Mouse (Mus musculus) limb, embryonic 12.5 days (tissue): ENCODE measurements around the gene Myo18a. TPM values are rescaled to one million over a fixed set of nuclear protein-coding genes. Genes with fewer than 3 reads are reported as not detected.

Experiments
- ATAC-seq: fragments of 200-750 bp; cut with Nextera tagmentation; 2 replicates; pipeline ENCODE4 v1.8.0; 2017; ENCODE audit warnings: low read depth, moderate TSS enrichment; ENCODE audit not compliant: insufficient number of reproducible peaks, insufficient read depth, low FRiP score, low TSS enrichment
- H3K27ac ChIP-seq: fragments of 300-500 bp; sonication (generic); 2 replicates; pipeline ENCODE4 v1.5.1; 2016; ENCODE audit warnings: mild to moderate bottlenecking, moderate library complexity
- H3K27me3 ChIP-seq: fragments of 300-500 bp; sonication (generic); 2 replicates; pipeline ENCODE4 v1.6.1; 2016; ENCODE audit warnings: mild to moderate bottlenecking, moderate library complexity
- H3K36me3 ChIP-seq: fragments of 300-500 bp; sonication (generic); 2 replicates; pipeline ENCODE4 v1.6.1; 2016; ENCODE audit warnings: mild to moderate bottlenecking, moderate library complexity
- H3K4me1 ChIP-seq: fragments of 300-500 bp; sonication (generic); replicated peaks from 2 replicates; pipeline ENCODE4 v1.6.1; 2016
- H3K4me2 ChIP-seq: fragments of 300-500 bp; sonication (generic); 2 replicates; pipeline ENCODE4 v1.6.1; 2016; ENCODE audit warnings: mild to moderate bottlenecking, moderate library complexity
- H3K4me3 ChIP-seq: fragments of 300-500 bp; sonication (generic); replicated peaks from 2 replicates; pipeline ENCODE4 v1.5.1; 2016; ENCODE audit warnings: mild to moderate bottlenecking
- H3K9ac ChIP-seq: fragments of 300-500 bp; sonication (generic); replicated peaks from 2 replicates; pipeline ENCODE4 v1.6.1; 2016; ENCODE audit warnings: mild to moderate bottlenecking, moderate library complexity
- H3K9me3 ChIP-seq: fragments of 300-500 bp; sonication (generic); 2 replicates; pipeline ENCODE4 v1.6.1; 2016; ENCODE audit warnings: mild to moderate bottlenecking, moderate library complexity
- WGBS: fragments of 180-500 bp; shearing (Covaris S2); methylation state at CpG from one replicate; pipeline ENCODE4 v1.1.7; 2016; 5-methylcytosine and 5-hydroxymethylcytosine counted together
- polyA plus RNA-seq: library from polyadenylated mRNA; unstranded; fragments of >200 nt; fragmentation: Nextera tagmentation; extraction: Ambion mirVana; gene quantifications from 2 replicates; pipeline ENCODE4 v1.2.1, GENCODE M21; 2016

Myo18a gene
- polyA plus RNA-seq, 1 experiment from 2014 or later = 31.5 TPM

DNA sequence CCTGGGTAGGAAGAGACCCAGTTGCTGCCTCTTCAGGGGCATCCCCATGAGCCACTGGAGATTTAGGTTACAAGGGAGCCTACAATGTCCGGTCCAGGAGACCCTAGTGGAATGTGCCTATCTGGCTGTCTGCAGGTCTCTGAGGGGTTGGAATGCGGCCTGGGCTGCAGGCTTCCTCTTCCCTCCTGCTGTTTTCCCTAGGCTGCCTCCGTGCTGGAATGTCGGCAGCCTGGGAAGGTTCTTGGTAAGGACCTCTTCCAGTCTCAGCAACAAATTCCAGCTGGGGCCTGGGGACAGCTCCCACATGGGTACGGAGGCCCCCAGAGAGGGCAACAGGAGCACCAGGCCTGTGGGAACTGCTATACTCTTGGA is 22.3 kb downstream of the Myo18a start:
- H3K4me1 ChIP-seq = peaks cover 40% of the 10 kb centered on the region
- H3K9ac ChIP-seq = no peak overlapping the region
- H3K27me3 ChIP-seq = no peaks in the 10 kb centered on the region
- 18% methylated on average over 5 of the region's 5 CpGs for WGBS
- ATAC-seq = no peak
- no peak overlapping the region for H3K4me3 ChIP-seq
- H3K4me2 ChIP-seq = no peak overlapping the region
- no peaks in the 10 kb centered on the region for H3K9me3 ChIP-seq
- peak overlapping the region; percentile 78 for H3K27ac ChIP-seq
- no peaks in the 10 kb centered on the region for H3K36me3 ChIP-seq

DNA sequence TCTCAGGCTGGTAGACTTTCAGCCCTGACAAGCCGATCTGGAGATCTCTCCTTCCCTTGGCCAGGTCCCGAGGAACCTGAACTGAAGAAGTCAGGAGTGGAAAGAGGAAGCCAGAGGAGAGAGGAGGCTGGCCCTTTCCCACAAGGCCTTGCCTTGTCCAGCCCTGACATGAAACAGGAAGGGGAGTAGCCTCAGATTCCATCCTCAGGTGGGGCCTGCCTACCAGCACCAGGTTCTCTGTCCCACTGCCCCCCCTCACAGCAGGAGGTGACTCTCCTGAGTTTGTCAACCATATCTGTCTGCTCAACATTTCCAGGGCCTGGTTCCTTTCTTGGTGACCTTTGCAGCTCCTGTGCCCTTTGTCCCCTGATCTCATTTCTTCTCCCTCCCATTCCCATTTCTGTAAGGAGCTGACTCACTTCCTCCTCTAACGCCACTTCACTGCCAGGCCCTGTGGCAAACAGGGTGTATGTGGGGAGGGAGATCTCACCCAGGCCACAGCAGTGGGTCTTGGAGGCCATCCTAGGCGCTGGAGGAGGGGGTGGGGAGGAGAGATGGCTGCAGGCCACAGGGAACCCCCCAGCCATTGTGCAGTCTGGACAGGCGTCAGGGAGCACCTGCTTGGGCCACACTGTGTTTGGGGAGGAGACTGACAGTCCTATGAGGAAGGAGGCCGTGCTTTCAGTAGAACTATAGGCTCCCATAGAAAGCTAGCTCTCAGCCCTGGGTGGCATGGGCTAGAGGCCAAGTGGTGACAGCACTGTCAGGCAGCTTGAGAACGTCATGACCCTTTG is 22.9 kb downstream of the Myo18a start:
- Histone ChIP-seq H3K4me3 (no peak overlapping the region), H3K9ac (no peak overlapping the region), H3K4me2 (no peak overlapping the region)

DNA sequence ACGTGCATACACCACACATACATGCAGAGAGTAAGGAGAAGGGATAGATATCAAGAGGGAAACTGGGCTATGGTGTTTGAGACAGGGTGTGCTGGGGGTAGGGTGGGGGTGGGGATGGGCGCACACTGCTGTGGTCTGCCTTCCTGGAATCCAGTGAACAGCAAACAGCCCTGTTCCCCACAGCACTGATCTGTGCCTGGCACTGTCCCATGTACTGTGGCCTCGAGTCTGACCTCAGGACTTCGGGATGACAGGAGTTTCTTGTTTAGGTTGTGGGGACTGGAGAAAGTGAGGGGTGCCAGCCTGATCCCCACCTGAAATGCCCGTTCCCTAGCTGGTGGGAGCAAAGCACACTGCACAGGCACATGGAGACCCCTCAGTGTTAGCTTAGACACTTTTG is 24.7 kb downstream of the Myo18a start, which contains the start of gene Gm10277:
Gm10277 (minus strand) TSS at position 41 of the 400 bp plus-strand sequence.
- no peak within 1 kb of the TSS for H3K4me2 ChIP-seq
- no peaks in the 10 kb centered on the region for H3K36me3 ChIP-seq
- H3K4me3 ChIP-seq = no peak within 1 kb of the TSS
- 80% methylated on average over 5 of the region's 5 CpGs for WGBS
- no peaks in the 10 kb centered on the region for H3K9me3 ChIP-seq
- H3K27ac ChIP-seq = no peak within 1 kb of the TSS
- H3K27me3 ChIP-seq = no peaks in the 10 kb centered on the region
- H3K4me1 ChIP-seq = peaks cover 64% of the 10 kb centered on the region
- ATAC-seq = no peak
- no peak within 1 kb of the TSS for H3K9ac ChIP-seq

More for the DNA sequence above, 22.9 kb downstream of the Myo18a start:
- no peaks in the 10 kb centered on the region for H3K27me3 ChIP-seq
- no peaks in the 10 kb centered on the region for H3K36me3 ChIP-seq
- ATAC-seq = no peak
- H3K9me3 ChIP-seq = no peaks in the 10 kb centered on the region
- WGBS = 69% methylated on average over 7 of the region's 7 CpGs
- H3K27ac ChIP-seq = peak overlapping the region; percentile 78
- peaks cover 46% of the 10 kb centered on the region for H3K4me1 ChIP-seq

DNA sequence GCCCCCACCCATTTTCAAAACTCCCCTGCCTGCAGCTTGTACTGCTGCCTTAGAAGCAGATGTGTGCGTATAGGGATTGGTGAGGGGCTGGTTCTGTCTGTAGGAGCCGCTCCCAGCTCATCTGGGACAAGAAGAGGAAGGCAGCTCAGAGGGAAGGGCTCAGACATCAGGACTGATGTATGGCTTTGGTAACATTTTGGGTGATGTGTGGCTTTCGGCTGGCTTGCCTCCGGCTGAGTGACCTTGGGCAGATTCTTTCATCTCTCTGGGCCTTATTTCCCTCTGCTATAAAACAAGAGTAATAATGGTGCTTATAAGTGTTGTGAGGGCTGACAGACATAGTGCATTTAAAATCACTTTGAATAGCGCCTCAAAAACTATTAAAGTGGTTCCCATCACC is 26.5 kb downstream of the Myo18a start:
- ATAC-seq = no peak
- H3K27ac ChIP-seq = no peak overlapping the region
- no peak overlapping the region for H3K4me3 ChIP-seq
- no peaks in the 10 kb centered on the region for H3K9me3 ChIP-seq
- H3K4me1 ChIP-seq = peaks cover 53% of the 10 kb centered on the region
- 79% methylated on average over 5 of the region's 5 CpGs for WGBS
- H3K27me3 ChIP-seq = no peaks in the 10 kb centered on the region
- H3K36me3 ChIP-seq = no peaks in the 10 kb centered on the region
- no peak overlapping the region for H3K4me2 ChIP-seq
- H3K9ac ChIP-seq = no peak overlapping the region

DNA sequence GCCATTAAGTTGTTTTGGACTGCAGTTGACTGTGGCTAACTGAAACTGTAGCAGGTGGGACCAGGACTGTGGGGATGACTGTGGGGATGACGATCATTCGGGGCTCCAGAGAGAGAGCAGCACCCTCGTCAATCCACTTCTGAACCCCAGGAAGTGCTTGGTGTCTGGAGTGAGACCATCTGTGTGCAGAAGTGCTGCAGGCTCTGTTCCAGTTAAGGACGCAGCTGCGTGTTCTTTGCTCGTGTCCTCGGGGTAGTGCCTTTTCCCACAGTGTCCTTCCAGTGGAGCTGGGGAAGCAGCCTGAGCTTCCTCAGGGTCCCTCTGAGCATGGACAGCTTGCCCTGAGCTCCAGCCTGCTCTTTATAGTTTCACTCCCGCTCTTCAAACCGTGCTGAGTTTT is 27.2 kb downstream of the Myo18a start:
- Histone ChIP-seq H3K36me3 (no peaks in the 10 kb centered on the region), H3K4me1 (peaks cover 46% of the 10 kb centered on the region), H3K27me3 (no peaks in the 10 kb centered on the region), H3K4me3 (no peak overlapping the region), H3K9me3 (no peaks in the 10 kb centered on the region), H3K4me2 (0 out of 2 replicates have a peak overlapping the region, but pooled peaks have one; percentile 11), H3K9ac (no peak overlapping the region; the same call in 1 of the 2 replicates), H3K27ac (peak overlapping the region; percentile 92)
- 62% methylated on average over 9 of the region's 9 CpGs for WGBS
- ATAC-seq = no peak

DNA sequence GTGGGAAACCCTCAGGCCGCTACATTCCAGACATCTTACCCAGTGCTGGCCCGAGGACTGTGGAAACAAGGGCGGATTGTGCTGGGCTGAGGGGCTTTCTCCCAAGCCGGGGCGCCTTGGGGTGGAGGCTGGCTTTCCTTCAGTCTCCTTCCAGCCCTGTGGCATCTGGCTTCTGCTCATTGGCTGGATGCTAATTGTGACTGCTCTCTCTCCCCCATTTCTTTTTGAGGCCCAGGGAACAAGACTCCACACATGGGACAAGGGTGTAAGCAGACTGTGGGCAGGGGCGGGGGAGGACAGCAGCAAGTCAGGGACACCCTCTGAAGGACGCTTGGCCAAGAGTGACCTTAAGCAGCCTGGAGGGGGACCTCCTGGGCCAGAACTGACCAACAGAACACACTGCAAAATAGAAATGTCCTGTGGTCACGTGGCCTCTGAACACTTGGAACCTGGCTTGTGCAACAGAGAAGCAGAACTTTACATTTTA is 28.2 kb downstream of the Myo18a start:
- WGBS = 24% methylated on average over 8 of the region's 8 CpGs
- Histone ChIP-seq H3K9me3 (no peaks in the 10 kb centered on the region), H3K27ac (peak overlapping the region; percentile 92), H3K27me3 (no peaks in the 10 kb centered on the region), H3K36me3 (no peaks in the 10 kb centered on the region), H3K9ac (no peak overlapping the region; the same call in 1 of the 2 replicates), H3K4me3 (no peak overlapping the region), H3K4me1 (peaks cover 36% of the 10 kb centered on the region), H3K4me2 (peak overlapping the region; percentile 11; the same call in 1 of the 2 replicates)
- ATAC-seq = peak; percentile 86

DNA sequence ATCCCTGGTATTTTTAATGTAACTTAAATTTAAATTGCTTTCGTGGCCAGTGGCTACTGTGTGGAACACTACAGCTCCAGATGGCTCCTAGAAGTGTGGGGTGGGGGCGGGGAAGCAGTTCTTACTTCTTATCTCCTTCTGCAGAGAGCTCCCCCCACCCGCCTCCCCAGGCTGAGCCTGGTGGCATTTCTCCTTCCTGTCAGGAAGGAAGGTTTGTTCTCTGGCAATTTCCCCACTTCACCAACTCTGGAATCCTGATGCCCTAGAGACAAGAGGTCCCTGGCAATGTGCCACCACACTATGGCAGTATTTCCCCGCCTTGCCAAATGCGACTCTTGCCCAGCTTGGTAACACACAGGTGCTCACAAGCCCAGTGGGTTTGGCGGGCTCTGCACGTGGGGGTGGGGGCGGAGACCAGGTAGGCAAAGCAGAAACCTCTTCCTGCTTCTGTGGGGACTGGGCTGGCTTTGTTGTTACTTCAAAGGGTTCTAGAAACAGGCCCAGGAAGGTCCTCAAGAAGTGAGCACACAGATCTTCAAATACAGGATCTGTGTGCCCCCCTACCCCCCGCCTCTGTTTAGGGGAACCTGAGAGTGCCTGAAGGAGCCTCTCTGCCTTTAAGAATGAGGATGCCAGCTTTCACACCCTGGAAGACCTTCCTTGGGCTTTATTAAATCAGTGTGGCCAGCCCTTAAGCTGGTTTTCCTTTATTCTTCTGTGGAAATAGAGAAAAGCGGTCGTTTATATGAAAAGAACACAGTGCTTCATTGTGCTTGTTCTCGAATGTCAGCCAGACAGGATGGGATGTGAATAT is 28.9 kb downstream of the Myo18a start:
- no peak overlapping the region for H3K4me3 ChIP-seq
- peak overlapping the region; percentile 9; the same call in 1 of the 2 replicates for H3K4me2 ChIP-seq
- H3K9me3 ChIP-seq = no peaks in the 10 kb centered on the region
- peaks cover 34% of the 10 kb centered on the region for H3K4me1 ChIP-seq
- ATAC-seq = no peak
- H3K27me3 ChIP-seq = no peaks in the 10 kb centered on the region
- H3K9ac ChIP-seq = no peak overlapping the region; the same call in 1 of the 2 replicates
- peak overlapping the region; percentile 92 for H3K27ac ChIP-seq
- H3K36me3 ChIP-seq = no peaks in the 10 kb centered on the region
- 57% methylated on average over 12 of the region's 12 CpGs for WGBS

DNA sequence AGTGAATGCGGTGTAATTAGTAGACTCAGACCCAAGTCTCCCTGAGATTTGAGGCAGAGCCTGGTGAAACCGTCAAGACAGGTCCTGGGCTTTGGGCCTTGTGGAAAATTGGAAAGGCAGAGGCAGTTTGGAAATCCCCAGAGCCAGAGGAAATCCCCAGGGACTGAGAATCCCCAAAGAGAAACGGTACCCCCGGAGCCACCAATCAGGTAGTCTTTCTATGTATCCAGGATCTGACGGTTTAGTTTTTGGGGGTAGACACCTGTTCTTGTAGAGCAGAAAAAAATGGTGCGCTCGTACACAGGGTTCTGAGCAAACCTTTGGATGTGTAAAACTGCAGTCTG is 29.5 kb downstream of the Myo18a start:
- no peaks in the 10 kb centered on the region for H3K36me3 ChIP-seq
- H3K9ac ChIP-seq = no peak overlapping the region
- peaks cover 34% of the 10 kb centered on the region for H3K4me1 ChIP-seq
- ATAC-seq = no peak
- H3K27ac ChIP-seq = peak overlapping the region; percentile 92
- no peak overlapping the region for H3K4me3 ChIP-seq
- no peaks in the 10 kb centered on the region for H3K27me3 ChIP-seq
- no peaks in the 10 kb centered on the region for H3K9me3 ChIP-seq
- WGBS = 78% methylated on average over 7 of the region's 7 CpGs
- peak overlapping the region; percentile 77; the same call in 1 of the 2 replicates for H3K4me2 ChIP-seq

DNA sequence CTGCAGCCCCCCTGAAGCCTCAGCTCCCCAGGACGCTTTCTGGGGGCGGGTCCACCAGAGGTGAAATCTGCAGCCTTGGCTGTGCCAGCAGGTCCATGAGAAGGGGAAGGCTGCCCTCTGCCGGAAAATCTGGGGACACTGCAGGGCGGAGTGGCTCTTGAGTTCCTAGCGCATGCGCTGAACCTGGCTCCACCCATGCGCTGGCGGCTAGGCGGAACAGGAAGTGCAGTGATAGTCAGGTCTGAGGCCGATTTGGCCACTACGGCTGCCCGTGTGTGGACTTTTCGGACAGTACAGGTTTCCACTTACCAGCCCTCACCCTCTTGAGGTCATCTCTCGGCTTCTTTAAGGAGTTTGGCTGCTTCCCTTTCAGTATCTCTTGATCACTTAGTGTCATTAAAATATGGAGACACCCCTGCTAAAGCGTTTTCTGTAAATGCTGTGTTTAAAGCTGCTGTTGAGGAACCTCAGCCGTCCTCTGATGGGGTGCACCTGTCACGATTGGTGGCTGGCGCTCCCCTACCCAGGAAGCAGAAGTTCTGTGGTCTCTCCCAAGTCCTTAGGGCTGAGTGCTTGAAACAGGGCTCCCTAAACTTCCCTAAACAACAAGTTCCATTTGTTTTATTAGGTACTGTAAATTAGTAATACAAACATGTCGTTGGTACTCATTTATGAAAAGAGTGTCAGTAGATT is 30.3 kb downstream of the Myo18a start:
- Histone ChIP-seq H3K9me3 (no peaks in the 10 kb centered on the region), H3K9ac (peak overlapping the region; percentile 48), H3K36me3 (no peaks in the 10 kb centered on the region), H3K4me2 (peak overlapping the region; percentile 77), H3K4me3 (peak overlapping the region; percentile 45), H3K27me3 (no peaks in the 10 kb centered on the region), H3K4me1 (peaks cover 34% of the 10 kb centered on the region), H3K27ac (0 out of 2 replicates have a peak overlapping the region, but pooled peaks have one; percentile 92)
- peak; percentile 68 for ATAC-seq
- WGBS = 5% methylated on average over 19 of the region's 19 CpGs

DNA sequence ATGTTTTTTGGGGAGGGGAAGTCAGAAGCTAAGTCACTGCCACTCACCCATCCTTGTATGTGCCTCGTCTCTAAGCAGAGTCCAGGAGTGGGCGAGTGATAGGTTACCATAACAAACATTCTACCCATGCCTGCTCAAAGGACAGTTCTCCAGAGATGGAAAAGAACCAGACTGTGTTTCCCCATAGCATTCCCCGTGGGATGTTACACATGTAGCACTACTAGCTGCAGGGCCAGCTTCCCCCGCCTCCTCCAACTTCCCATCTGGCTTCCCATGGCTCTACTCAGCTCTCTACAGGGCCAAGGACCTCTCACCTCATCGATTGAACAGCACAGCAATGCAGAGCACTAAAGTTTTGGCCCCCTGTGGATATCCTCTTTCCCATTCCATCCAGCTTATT is 32.2 kb downstream of the Myo18a start:
- ATAC-seq = no peak
- H3K4me2 ChIP-seq = no peak overlapping the region
- no peak overlapping the region for H3K9ac ChIP-seq
- H3K27me3 ChIP-seq = no peaks in the 10 kb centered on the region
- H3K4me3 ChIP-seq = no peak overlapping the region
- H3K9me3 ChIP-seq = no peaks in the 10 kb centered on the region
- WGBS = 80% methylated on average over 5 of the region's 5 CpGs
- H3K36me3 ChIP-seq = no peaks in the 10 kb centered on the region
- no peak overlapping the region for H3K27ac ChIP-seq
- peaks cover 31% of the 10 kb centered on the region for H3K4me1 ChIP-seq

DNA sequence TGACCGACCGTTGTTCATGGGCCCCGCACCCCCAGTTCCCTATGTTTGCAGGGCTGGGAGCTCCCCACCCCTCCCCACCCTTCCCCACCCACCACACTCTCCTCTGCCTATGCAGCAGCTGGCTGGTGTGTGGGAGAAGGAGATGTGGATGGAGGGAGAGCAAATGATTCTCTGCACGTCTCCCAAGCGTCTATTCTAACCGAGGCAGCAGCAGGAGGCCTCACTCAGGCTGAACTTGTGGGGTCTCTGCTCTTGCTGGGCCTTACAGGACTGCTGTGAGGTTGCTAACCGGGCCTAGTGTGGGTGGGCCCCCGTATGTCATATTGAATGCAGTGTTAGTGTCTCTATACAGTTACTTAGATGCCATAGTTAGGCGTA is 37.4 kb downstream of the Myo18a start:
- Histone ChIP-seq H3K9me3 (no peaks in the 10 kb centered on the region), H3K27me3 (no peaks in the 10 kb centered on the region)
- whole genome bisulfite sequencing = 71% methylated on average over 9 of the region's 9 CpGs

More for the DNA sequence above, 37.4 kb downstream of the Myo18a start:
- H3K9ac ChIP-seq = no peak overlapping the region
- peaks cover 15% of the 10 kb centered on the region for H3K4me1 ChIP-seq
- peak overlapping the region; percentile 32 for H3K4me2 ChIP-seq
- no peak for ATAC-seq
- no peaks in the 10 kb centered on the region for H3K36me3 ChIP-seq
- H3K27ac ChIP-seq = peak overlapping the region; percentile 62
- no peak overlapping the region for H3K4me3 ChIP-seq
